Mouse (Mus musculus): ENCODE measurements around the gene Anks4b. TPM values are rescaled to one million over a fixed set of nuclear protein-coding genes. Genes with fewer than 3 reads are reported as not detected.

Gene Anks4b
- polyA plus RNA-seq, 1 experiment from 2014 or later: 5.2 TPM

- ATAC-seq (replicated peaks; ENCODE audit: low FRiP score, low TSS enrichment, low read depth) (no peak), DNase-seq (ENCODE audit: low spot score) (no peak)
- Histone ChIP-seq H3K27me3 (replicated peaks; ENCODE audit: control insufficient read depth, insufficient read depth, low read length) (no peaks in the 10 kb centered on the region), H3K9ac (ENCODE audit: low read length) (no peak overlapping the region), H3K4me1 (replicated peaks; ENCODE audit: control insufficient read depth, insufficient read depth, low read length) (no peaks in the 10 kb centered on the region), H3K36me3 (ENCODE audit: control insufficient read depth, insufficient read depth, low read length) (no peaks in the 10 kb centered on the region), H3K9me3 (ENCODE audit: control insufficient read depth, low read length) (no peaks in the 10 kb centered on the region), H3K4me3 (ENCODE audit: low read depth, low read length) (no peak overlapping the region), H3K4me2 (ENCODE audit: low read length) (no peak overlapping the region), H3K27ac (ENCODE audit: low read depth) (no peak overlapping the region)
- WGBS: 91% methylated on average over 2 of the region's 2 CpGs
Measured at GRCm38 (mm10) chr7:120150898-120151297, 22.8 kb upstream of the Anks4b start.

GRCm38 (mm10) chr7:120156841-120157409, 16.7 kb upstream of the Anks4b start:
- DNase-seq (ENCODE audit: low spot score) (no peak), ATAC-seq (replicated peaks; ENCODE audit: low FRiP score, low TSS enrichment, low read depth) (no peak)
- H3K27me3 ChIP-seq (replicated peaks; ENCODE audit: control insufficient read depth, insufficient read depth, low read length): no peaks in the 10 kb centered on the region
- no peak overlapping the region for H3K27ac ChIP-seq (ENCODE audit: low read depth)
- H3K36me3 ChIP-seq (ENCODE audit: control insufficient read depth, insufficient read depth, low read length): no peaks in the 10 kb centered on the region
- H3K4me3 ChIP-seq (ENCODE audit: low read depth, low read length): no peak overlapping the region
- WGBS: 46% methylated on average over 2 of the region's 2 CpGs
- H3K4me1 ChIP-seq (replicated peaks; ENCODE audit: control insufficient read depth, insufficient read depth, low read length): no peaks in the 10 kb centered on the region
- H3K9ac ChIP-seq (ENCODE audit: low read length): no peak overlapping the region
- no peaks in the 10 kb centered on the region for H3K9me3 ChIP-seq (ENCODE audit: control insufficient read depth, low read length)
- H3K4me2 ChIP-seq (ENCODE audit: low read length): no peak overlapping the region

- WGBS: 67% methylated on average over 5 of the region's 5 CpGs
- Histone ChIP-seq H3K27ac (ENCODE audit: low read depth) (no peak overlapping the region), H3K4me1 (replicated peaks; ENCODE audit: control insufficient read depth, insufficient read depth, low read length) (no peaks in the 10 kb centered on the region), H3K9ac (ENCODE audit: low read length) (no peak overlapping the region), H3K4me2 (ENCODE audit: low read length) (no peak overlapping the region), H3K4me3 (ENCODE audit: low read depth, low read length) (no peak overlapping the region), H3K9me3 (ENCODE audit: control insufficient read depth, low read length) (no peaks in the 10 kb centered on the region), H3K27me3 (replicated peaks; ENCODE audit: control insufficient read depth, insufficient read depth, low read length) (no peaks in the 10 kb centered on the region), H3K36me3 (ENCODE audit: control insufficient read depth, insufficient read depth, low read length) (no peaks in the 10 kb centered on the region)
- DNase-seq (ENCODE audit: low spot score): no peak
- ATAC-seq (replicated peaks; ENCODE audit: low FRiP score, low TSS enrichment, low read depth): no peak
Measured at GRCm38 (mm10) chr7:120157575-120158061, 16.0 kb upstream of the Anks4b start.

- H3K36me3 ChIP-seq (ENCODE audit: control insufficient read depth, insufficient read depth, low read length): no peaks in the 10 kb centered on the region
- H3K27me3 ChIP-seq (replicated peaks; ENCODE audit: control insufficient read depth, insufficient read depth, low read length): no peaks in the 10 kb centered on the region
- H3K27ac ChIP-seq (ENCODE audit: low read depth): no peak overlapping the region
- DNase-seq (ENCODE audit: low spot score) (no peak), ATAC-seq (replicated peaks; ENCODE audit: low FRiP score, low TSS enrichment, low read depth) (peak; percentile 88)
- H3K9ac ChIP-seq (ENCODE audit: low read length): no peak overlapping the region
- H3K4me2 ChIP-seq (ENCODE audit: low read length): no peak overlapping the region
- H3K4me1 ChIP-seq (replicated peaks; ENCODE audit: control insufficient read depth, insufficient read depth, low read length): no peaks in the 10 kb centered on the region
- H3K9me3 ChIP-seq (ENCODE audit: control insufficient read depth, low read length): no peaks in the 10 kb centered on the region
- 28% methylated on average over 4 of the region's 4 CpGs for WGBS
- H3K4me3 ChIP-seq (ENCODE audit: low read depth, low read length): no peak overlapping the region
Measured at GRCm38 (mm10) chr7:120158121-120158613, 15.5 kb upstream of the Anks4b start.

- Histone ChIP-seq H3K4me1 (replicated peaks; ENCODE audit: control insufficient read depth, insufficient read depth, low read length) (no peaks in the 10 kb centered on the region), H3K36me3 (ENCODE audit: control insufficient read depth, insufficient read depth, low read length) (no peaks in the 10 kb centered on the region), H3K27me3 (replicated peaks; ENCODE audit: control insufficient read depth, insufficient read depth, low read length) (no peaks in the 10 kb centered on the region), H3K27ac (ENCODE audit: low read depth) (no peak overlapping the region), H3K9ac (ENCODE audit: low read length) (no peak overlapping the region), H3K9me3 (ENCODE audit: control insufficient read depth, low read length) (no peaks in the 10 kb centered on the region), H3K4me3 (ENCODE audit: low read depth, low read length) (no peak overlapping the region), H3K4me2 (ENCODE audit: low read length) (no peak overlapping the region)
- DNase-seq (ENCODE audit: low spot score) (no peak), ATAC-seq (replicated peaks; ENCODE audit: low FRiP score, low TSS enrichment, low read depth) (no peak)
- 90% methylated on average over 11 of the region's 11 CpGs for WGBS
Measured at GRCm38 (mm10) chr7:120163581-120164251, 9.9 kb upstream of the Anks4b start.

- Histone ChIP-seq H3K27ac (ENCODE audit: low read depth) (no peak overlapping the region), H3K4me2 (ENCODE audit: low read length) (no peak overlapping the region)
Measured at GRCm38 (mm10) chr7:120172188-120172700, 1.4 kb upstream of the Anks4b start.

GRCm38 (mm10) chr7:120174723-120175504, 1.3 kb downstream of the Anks4b start:
- Histone ChIP-seq H3K9me3 (ENCODE audit: control insufficient read depth, low read length) (no peaks in the 10 kb centered on the region), H3K4me3 (ENCODE audit: low read depth, low read length) (peak overlapping the region; percentile 24), H3K4me1 (replicated peaks; ENCODE audit: control insufficient read depth, insufficient read depth, low read length) (no peaks in the 10 kb centered on the region), H3K4me2 (ENCODE audit: low read length) (peak overlapping the region; percentile 37), H3K27me3 (replicated peaks; ENCODE audit: control insufficient read depth, insufficient read depth, low read length) (no peaks in the 10 kb centered on the region), H3K27ac (ENCODE audit: low read depth) (no peak overlapping the region), H3K9ac (ENCODE audit: low read length) (no peak overlapping the region), H3K36me3 (ENCODE audit: control insufficient read depth, insufficient read depth, low read length) (no peaks in the 10 kb centered on the region)
- no peak for ATAC-seq (replicated peaks; ENCODE audit: low FRiP score, low TSS enrichment, low read depth)
- no peak for DNase-seq (ENCODE audit: low spot score)
- WGBS: 72% methylated on average over 11 of the region's 11 CpGs

More at GRCm38 (mm10) chr7:120172188-120172700, 1.4 kb upstream of the Anks4b start:
- Histone ChIP-seq H3K9me3 (ENCODE audit: control insufficient read depth, low read length) (no peaks in the 10 kb centered on the region), H3K9ac (ENCODE audit: low read length) (no peak overlapping the region), H3K36me3 (ENCODE audit: control insufficient read depth, insufficient read depth, low read length) (no peaks in the 10 kb centered on the region), H3K4me3 (ENCODE audit: low read depth, low read length) (no peak overlapping the region), H3K4me1 (replicated peaks; ENCODE audit: control insufficient read depth, insufficient read depth, low read length) (no peaks in the 10 kb centered on the region), H3K27me3 (replicated peaks; ENCODE audit: control insufficient read depth, insufficient read depth, low read length) (no peaks in the 10 kb centered on the region)
- 89% methylated on average over 1 of the region's 1 CpGs for WGBS
- DNase-seq (ENCODE audit: low spot score): no peak
- ATAC-seq (replicated peaks; ENCODE audit: low FRiP score, low TSS enrichment, low read depth): no peak

GRCm38 (mm10) chr7:120177611-120178010, 4.0 kb downstream of the Anks4b start:
- Histone ChIP-seq H3K9ac (ENCODE audit: low read length) (no peak overlapping the region), H3K4me3 (ENCODE audit: low read depth, low read length) (no peak overlapping the region), H3K9me3 (ENCODE audit: control insufficient read depth, low read length) (no peaks in the 10 kb centered on the region), H3K36me3 (ENCODE audit: control insufficient read depth, insufficient read depth, low read length) (no peaks in the 10 kb centered on the region), H3K27ac (ENCODE audit: low read depth) (no peak overlapping the region), H3K27me3 (replicated peaks; ENCODE audit: control insufficient read depth, insufficient read depth, low read length) (no peaks in the 10 kb centered on the region), H3K4me2 (ENCODE audit: low read length) (no peak overlapping the region), H3K4me1 (replicated peaks; ENCODE audit: control insufficient read depth, insufficient read depth, low read length) (no peaks in the 10 kb centered on the region)
- WGBS: 75% methylated on average over 3 of the region's 3 CpGs
- ATAC-seq (replicated peaks; ENCODE audit: low FRiP score, low TSS enrichment, low read depth): no peak
- no peak for DNase-seq (ENCODE audit: low spot score)
